Mouse (Mus musculus): Measurements from ENCODE around the gene Chid1. TPM values are rescaled to one million over a fixed set of nuclear protein-coding genes. Genes with fewer than 3 reads are reported as not detected.
A peak's percentile ranks its signal among the peaks of the same experiment; 100 is the strongest.

The Chid1 gene
- polyA plus RNA-seq, 1 experiment from 2014 or later: 50.7 TPM

DNA sequence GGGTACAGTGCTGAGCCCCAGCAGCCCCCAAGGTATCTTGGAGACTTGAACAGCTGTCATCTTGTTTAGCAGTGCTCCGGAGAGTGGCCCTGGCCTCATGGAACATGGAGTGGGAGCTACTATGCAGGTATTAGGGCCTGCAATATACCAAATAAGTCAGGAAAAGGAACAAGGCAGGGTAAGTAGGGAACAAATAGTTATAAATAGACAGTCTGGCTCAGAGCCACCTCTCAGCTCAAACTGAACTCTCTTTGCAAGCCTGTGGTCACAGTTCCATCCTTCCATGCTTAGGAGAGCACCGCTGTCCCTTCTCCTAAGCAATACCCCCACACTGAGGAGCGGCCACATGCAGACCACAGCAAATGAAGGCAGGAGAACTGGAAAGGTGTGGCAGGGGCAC lies 42.1 kb downstream of the Chid1 start:
- H3K4me1 ChIP-seq: no peaks in the 10 kb centered on the region
- H3K4me3 ChIP-seq (replicated peaks): no peak overlapping the region
- H3K27ac ChIP-seq: no peak overlapping the region
- no peaks in the 10 kb centered on the region for H3K27me3 ChIP-seq (replicated peaks)
- H3K9me3 ChIP-seq: no peaks in the 10 kb centered on the region
- 87% methylated on average over 3 of the region's 3 CpGs for WGBS
- H3K9ac ChIP-seq: no peak overlapping the region
- ATAC-seq (ENCODE audit: insufficient read depth, low FRiP score, low read depth): no peak
- no peak overlapping the region for H3K4me2 ChIP-seq
- H3K36me3 ChIP-seq: peaks cover 16% of the 10 kb centered on the region; the same call in 1 of the 2 replicates

DNA sequence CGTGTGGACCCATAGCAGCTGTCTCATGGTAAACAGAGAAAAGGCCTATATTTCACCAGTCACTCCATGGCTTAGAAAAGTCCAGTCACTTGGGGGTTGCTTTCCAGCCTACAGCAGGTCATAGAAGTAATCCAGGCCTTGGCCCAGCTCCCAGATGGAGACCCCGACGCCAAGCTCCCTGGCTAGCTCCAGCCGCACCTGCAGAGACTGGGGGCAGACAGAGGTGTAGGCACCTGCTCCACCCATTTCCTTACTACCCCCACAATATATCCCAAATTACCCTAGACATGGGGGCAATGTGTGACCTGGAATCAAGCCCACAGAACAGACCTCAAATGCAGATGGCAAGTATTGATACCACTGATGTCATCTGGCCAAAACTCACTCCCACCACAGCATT lies 43.7 kb downstream of the Chid1 start:
- no peaks in the 10 kb centered on the region for H3K9me3 ChIP-seq
- WGBS: 74% methylated on average over 4 of the region's 4 CpGs

GRCm38 (mm10) chr7:141495379-141495778 lies 44.3 kb downstream of the Chid1 start:
- peaks cover 19% of the 10 kb centered on the region; the same call in 1 of the 2 replicates for H3K36me3 ChIP-seq
- H3K27me3 ChIP-seq (replicated peaks): no peaks in the 10 kb centered on the region
- H3K4me3 ChIP-seq (replicated peaks): no peak overlapping the region
- H3K4me1 ChIP-seq: no peaks in the 10 kb centered on the region
- H3K9me3 ChIP-seq: no peaks in the 10 kb centered on the region
- 88% methylated on average over 2 of the region's 2 CpGs for WGBS
- ATAC-seq (ENCODE audit: insufficient read depth, low FRiP score, low read depth): no peak
- H3K9ac ChIP-seq: no peak overlapping the region
- no peak overlapping the region for H3K27ac ChIP-seq
- H3K4me2 ChIP-seq: no peak overlapping the region

More for the DNA sequence above, 43.7 kb downstream of the Chid1 start:
- Histone ChIP-seq H3K27ac (no peak overlapping the region), H3K36me3 (peaks cover 19% of the 10 kb centered on the region; the same call in 1 of the 2 replicates), H3K27me3 (replicated peaks) (no peaks in the 10 kb centered on the region), H3K4me2 (no peak overlapping the region), H3K4me1 (no peaks in the 10 kb centered on the region), H3K4me3 (replicated peaks) (no peak overlapping the region), H3K9ac (no peak overlapping the region)
- no peak for ATAC-seq (ENCODE audit: insufficient read depth, low FRiP score, low read depth)

DNA sequence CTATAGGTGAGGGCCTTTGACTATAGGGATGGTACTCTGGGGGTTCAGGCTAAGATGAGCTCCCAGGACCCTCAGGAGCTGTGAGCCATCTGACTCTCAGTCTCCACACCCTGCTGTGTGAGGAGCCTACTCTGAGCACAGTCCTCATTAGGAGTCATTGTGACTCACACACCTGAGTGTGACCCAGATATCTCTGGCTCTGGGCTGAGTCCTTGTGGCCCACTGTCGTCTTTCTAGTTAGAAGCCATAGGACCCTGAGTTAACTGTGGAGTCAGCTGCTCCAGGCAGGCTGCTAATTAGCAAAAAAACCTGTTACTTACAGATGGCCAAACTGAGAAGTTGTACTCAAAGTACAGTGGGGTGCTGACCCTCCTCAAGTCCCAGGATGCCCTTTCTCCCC lies 45.9 kb downstream of the Chid1 start:
- H3K4me1 ChIP-seq: no peaks in the 10 kb centered on the region
- H3K4me2 ChIP-seq: no peak overlapping the region
- H3K36me3 ChIP-seq: peaks cover 19% of the 10 kb centered on the region; the same call in 1 of the 2 replicates
- no peak for ATAC-seq (ENCODE audit: insufficient read depth, low FRiP score, low read depth)
- no peaks in the 10 kb centered on the region for H3K27me3 ChIP-seq (replicated peaks)
- H3K9ac ChIP-seq: no peak overlapping the region
- no peak overlapping the region for H3K4me3 ChIP-seq (replicated peaks)
- no peaks in the 10 kb centered on the region for H3K9me3 ChIP-seq
- 78% methylated on average over 1 of the region's 1 CpGs for WGBS
- no peak overlapping the region for H3K27ac ChIP-seq

GRCm38 (mm10) chr7:141492738-141493137 lies 46.9 kb downstream of the Chid1 start:
- no peaks in the 10 kb centered on the region for H3K4me1 ChIP-seq
- no peak overlapping the region for H3K9ac ChIP-seq
- H3K27ac ChIP-seq: no peak overlapping the region
- no peaks in the 10 kb centered on the region for H3K9me3 ChIP-seq
- no peak overlapping the region for H3K4me3 ChIP-seq (replicated peaks)
- WGBS: 88% methylated on average over 5 of the region's 5 CpGs
- no peaks in the 10 kb centered on the region for H3K27me3 ChIP-seq (replicated peaks)
- ATAC-seq (ENCODE audit: insufficient read depth, low FRiP score, low read depth): no peak
- peaks cover 19% of the 10 kb centered on the region; the same call in 1 of the 2 replicates for H3K36me3 ChIP-seq
- no peak overlapping the region for H3K4me2 ChIP-seq

DNA sequence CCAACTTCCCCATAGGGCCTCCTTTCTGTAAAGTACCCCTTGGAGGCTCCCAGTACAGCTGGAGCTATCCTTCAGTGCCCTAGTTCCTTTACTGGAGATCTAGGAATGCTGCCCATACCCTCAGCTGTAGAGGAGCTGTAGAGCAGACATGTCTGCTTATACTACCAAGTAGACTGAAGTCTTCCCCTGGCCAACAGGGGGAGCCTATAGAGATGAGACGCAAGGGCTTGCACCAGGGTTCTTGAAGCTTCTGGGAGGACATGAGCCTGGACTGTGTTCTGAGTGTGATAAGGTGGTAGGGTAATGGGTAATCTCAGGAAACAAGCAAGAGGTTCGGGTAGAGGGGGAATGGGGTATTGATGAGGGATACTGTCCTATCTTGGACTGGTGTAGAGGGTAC lies 48.5 kb downstream of the Chid1 start:
- WGBS: 74% methylated on average over 2 of the region's 2 CpGs
- Histone ChIP-seq H3K4me3 (replicated peaks) (no peak overlapping the region), H3K27ac (no peak overlapping the region), H3K27me3 (replicated peaks) (no peaks in the 10 kb centered on the region), H3K4me1 (no peaks in the 10 kb centered on the region), H3K9me3 (no peaks in the 10 kb centered on the region), H3K36me3 (peaks cover 16% of the 10 kb centered on the region; the same call in 1 of the 2 replicates), H3K9ac (no peak overlapping the region), H3K4me2 (no peak overlapping the region)
- peak; percentile 37; the same call in 1 of the 2 replicates for ATAC-seq (ENCODE audit: insufficient read depth, low FRiP score, low read depth)

- Histone ChIP-seq H3K9me3 (no peaks in the 10 kb centered on the region), H3K4me1 (peaks cover 7% of the 10 kb centered on the region), H3K9ac (no peak overlapping the region), H3K4me2 (no peak overlapping the region), H3K36me3 (no peaks in the 10 kb centered on the region), H3K4me3 (replicated peaks) (no peak overlapping the region), H3K27me3 (replicated peaks) (peaks cover 7% of the 10 kb centered on the region; the same call in 1 of the 2 replicates), H3K27ac (no peak overlapping the region)
- WGBS: 64% methylated on average over 7 of the region's 7 CpGs
- no peak for ATAC-seq (ENCODE audit: insufficient read depth, low FRiP score, low read depth)
These were observed 52.5 kb downstream of the Chid1 start for GRCm38 (mm10) chr7:141487141-141487540.

DNA sequence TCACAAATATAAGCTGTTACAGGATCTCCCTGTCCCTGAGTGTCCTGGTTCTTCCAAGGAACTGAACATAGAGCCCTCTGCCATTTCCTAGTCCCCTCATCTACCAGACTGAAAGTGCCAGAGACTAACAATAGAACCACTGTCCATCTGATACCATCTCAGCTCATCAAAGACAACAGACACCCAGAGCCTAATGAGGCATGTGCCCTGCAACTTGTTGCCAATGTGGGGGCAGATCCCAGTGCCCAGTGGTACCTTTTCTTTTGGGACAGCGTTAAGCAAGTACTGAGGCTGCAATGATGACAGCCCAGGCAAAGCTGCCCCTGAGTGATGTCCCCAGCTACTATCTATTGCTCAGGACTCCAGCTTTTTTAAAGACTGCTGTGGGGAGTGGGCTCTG lies 53.4 kb downstream of the Chid1 start:
- Histone ChIP-seq H3K4me1 (peaks cover 16% of the 10 kb centered on the region), H3K27me3 (replicated peaks) (peaks cover 13% of the 10 kb centered on the region; the same call in 1 of the 2 replicates), H3K9me3 (no peaks in the 10 kb centered on the region), H3K9ac (no peak overlapping the region), H3K4me2 (no peak overlapping the region), H3K4me3 (replicated peaks) (no peak overlapping the region), H3K36me3 (no peaks in the 10 kb centered on the region), H3K27ac (no peak overlapping the region)
- WGBS: 86% methylated on average over 1 of the region's 1 CpGs
- no peak for ATAC-seq (ENCODE audit: insufficient read depth, low FRiP score, low read depth)

GRCm38 (mm10) chr7:141485606-141486005 lies 54.1 kb downstream of the Chid1 start:
- no peak for ATAC-seq (ENCODE audit: insufficient read depth, low FRiP score, low read depth)
- H3K9ac ChIP-seq: no peak overlapping the region
- no peak overlapping the region for H3K4me3 ChIP-seq (replicated peaks)
- WGBS: 78% methylated on average over 2 of the region's 2 CpGs
- H3K36me3 ChIP-seq: no peaks in the 10 kb centered on the region
- no peak overlapping the region for H3K27ac ChIP-seq
- H3K9me3 ChIP-seq: no peaks in the 10 kb centered on the region
- no peak overlapping the region for H3K4me2 ChIP-seq
- peaks cover 21% of the 10 kb centered on the region for H3K4me1 ChIP-seq
- H3K27me3 ChIP-seq (replicated peaks): peaks cover 13% of the 10 kb centered on the region; the same call in 1 of the 2 replicates

GRCm38 (mm10) chr7:141485186-141485585 lies 54.5 kb downstream of the Chid1 start:
- H3K9me3 ChIP-seq: no peaks in the 10 kb centered on the region
- H3K27me3 ChIP-seq (replicated peaks): peaks cover 13% of the 10 kb centered on the region; the same call in 1 of the 2 replicates
- no peak overlapping the region for H3K4me2 ChIP-seq
- no peak overlapping the region for H3K4me3 ChIP-seq (replicated peaks)
- H3K9ac ChIP-seq: no peak overlapping the region
- WGBS: 75% methylated on average over 2 of the region's 2 CpGs
- H3K27ac ChIP-seq: no peak overlapping the region
- H3K36me3 ChIP-seq: no peaks in the 10 kb centered on the region
- no peak for ATAC-seq (ENCODE audit: insufficient read depth, low FRiP score, low read depth)
- H3K4me1 ChIP-seq: peaks cover 21% of the 10 kb centered on the region

DNA sequence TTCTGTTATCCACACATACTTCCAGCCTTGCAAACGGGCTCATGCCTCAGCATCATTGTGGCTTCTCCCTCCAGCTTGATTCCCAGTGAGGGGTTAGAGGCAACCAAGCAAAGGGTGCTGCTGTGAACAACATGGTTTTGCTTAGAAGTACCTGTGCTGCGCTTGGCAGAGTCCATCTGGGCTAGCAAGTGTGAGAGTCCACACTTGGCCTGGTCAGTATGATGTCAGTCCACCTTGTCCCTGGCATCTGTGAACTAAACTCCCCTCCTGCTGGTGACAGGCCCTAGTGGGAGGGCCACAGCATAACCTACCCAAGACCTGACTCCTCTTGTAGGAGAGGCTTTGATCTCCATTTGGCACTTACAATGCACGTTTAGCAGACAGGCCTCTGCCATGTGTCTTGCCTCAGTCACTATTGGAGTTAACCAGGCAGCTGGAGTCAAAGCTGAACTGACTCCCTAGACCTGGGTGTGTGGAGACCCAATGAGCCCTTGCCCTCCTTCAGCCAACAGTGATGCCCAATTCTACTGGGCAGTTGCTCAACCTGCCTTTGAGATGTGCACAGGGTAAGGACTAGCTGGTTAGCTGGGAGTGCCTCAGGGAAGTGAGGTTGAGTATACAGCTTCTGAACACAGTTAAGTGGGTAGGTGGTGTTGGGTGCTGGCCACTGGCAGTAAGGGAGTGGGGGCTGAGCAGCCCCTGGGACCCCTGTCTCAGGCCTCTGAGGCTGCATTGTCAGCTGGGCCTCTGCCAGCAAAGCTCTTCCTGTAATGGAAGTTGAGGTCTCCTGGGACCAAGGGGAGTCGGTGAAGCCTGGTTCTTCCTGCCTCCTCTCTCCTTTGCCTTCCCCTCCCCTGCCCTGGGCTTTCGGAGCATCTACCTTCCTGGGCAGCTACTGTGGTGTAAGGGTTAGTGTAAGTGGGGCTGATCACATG lies 55.2 kb downstream of the Chid1 start:
- no peaks in the 10 kb centered on the region for H3K9me3 ChIP-seq
- no peaks in the 10 kb centered on the region for H3K36me3 ChIP-seq
- WGBS: 72% methylated on average over 5 of the region's 5 CpGs
- no peak overlapping the region for H3K4me3 ChIP-seq (replicated peaks)
- no peak overlapping the region for H3K27ac ChIP-seq
- H3K9ac ChIP-seq: no peak overlapping the region
- peaks cover 21% of the 10 kb centered on the region for H3K4me1 ChIP-seq
- no peak for ATAC-seq (ENCODE audit: insufficient read depth, low FRiP score, low read depth)
- peaks cover 13% of the 10 kb centered on the region; the same call in 1 of the 2 replicates for H3K27me3 ChIP-seq (replicated peaks)
- no peak overlapping the region for H3K4me2 ChIP-seq

DNA sequence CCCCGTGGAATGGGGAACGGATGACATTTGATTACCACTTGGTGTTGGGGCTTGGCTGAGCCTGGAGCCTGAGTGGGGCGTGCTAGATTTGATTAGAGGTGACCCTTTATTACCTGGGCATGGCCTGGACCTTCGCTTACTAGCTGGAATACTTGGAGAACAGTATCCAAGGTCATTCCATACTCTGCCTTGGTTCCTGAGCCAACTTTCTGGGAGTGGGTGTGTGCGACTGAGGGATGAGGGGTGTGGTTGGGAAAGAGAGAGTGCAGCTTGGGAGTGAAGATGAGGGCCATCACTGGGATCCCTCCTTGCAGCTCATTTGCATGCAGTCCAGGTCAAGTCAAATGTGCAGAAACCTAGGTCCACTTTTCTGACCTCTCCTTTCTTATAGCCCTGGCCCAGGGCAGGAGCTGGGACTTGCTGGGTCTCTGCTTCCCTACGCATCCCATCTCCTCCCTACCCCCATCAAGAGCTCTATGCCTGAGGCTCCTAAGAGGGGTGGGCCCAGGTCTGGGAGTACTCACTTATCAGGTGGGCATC lies 56.5 kb downstream of the Chid1 start:
- peaks cover 24% of the 10 kb centered on the region for H3K4me1 ChIP-seq
- H3K4me2 ChIP-seq: no peak overlapping the region
- no peak overlapping the region for H3K27ac ChIP-seq
- 71% methylated on average over 5 of the region's 6 CpGs for WGBS
- peaks cover 13% of the 10 kb centered on the region; the same call in 1 of the 2 replicates for H3K27me3 ChIP-seq (replicated peaks)
- H3K4me3 ChIP-seq (replicated peaks): no peak overlapping the region
- no peak overlapping the region for H3K9ac ChIP-seq
- no peaks in the 10 kb centered on the region for H3K36me3 ChIP-seq
- no peak for ATAC-seq (ENCODE audit: insufficient read depth, low FRiP score, low read depth)
- no peaks in the 10 kb centered on the region for H3K9me3 ChIP-seq

All from stomach, embryonic 15.5 days (tissue).